Mouse (Mus musculus) c-Kit-positive CD71-negative TER-119-negative erythroid progenitor cells, embryonic 14.5 days (primary cell): ENCODE data around the gene Foxj1.

Experiments
- DNase-seq: peaks from one replicate; pipeline ENCODE4 v3.0.0-alpha.2; 2013; ENCODE audit warnings: low read depth

Gene Foxj1

DNA sequence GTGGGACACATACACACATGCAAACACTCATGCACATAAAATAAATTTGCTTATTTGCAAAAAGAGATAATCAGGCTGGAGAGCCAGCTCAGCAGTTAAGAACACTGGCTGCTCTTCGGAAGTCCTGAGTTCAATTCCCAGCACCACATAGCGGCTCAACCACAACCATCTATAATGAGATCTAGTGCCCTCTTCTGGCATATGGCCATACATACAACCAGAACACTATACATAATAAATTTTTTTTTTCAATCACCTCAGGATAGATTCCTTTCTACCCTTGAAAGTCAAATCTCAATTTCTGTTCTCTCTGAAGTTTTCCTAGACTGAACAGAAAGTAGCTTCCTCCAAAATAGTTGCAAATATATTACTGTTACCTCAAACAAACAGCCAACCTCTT, 29.8 kb downstream of the Foxj1 start:
- no peak for DNase-seq

DNA sequence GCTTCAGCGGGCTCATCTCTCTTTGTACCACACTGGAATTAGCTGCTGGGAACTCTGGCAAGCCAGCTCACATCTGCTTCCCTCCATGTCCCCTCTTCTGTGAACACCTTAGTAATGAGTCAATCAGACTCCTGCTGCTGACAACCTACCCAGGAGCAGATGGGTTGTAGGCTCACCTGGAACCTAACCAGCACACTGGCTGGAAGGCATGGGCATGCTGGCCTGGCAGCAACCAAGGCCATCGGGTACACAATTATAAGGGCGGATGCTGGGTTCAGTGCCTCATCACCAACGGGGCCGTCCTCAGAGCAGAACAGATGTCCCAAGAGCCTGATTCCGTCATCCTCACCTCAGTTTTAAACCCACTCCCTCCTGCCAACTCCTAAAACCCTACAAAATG, 36.6 kb downstream of the Foxj1 start:
- no peak for DNase-seq

DNA sequence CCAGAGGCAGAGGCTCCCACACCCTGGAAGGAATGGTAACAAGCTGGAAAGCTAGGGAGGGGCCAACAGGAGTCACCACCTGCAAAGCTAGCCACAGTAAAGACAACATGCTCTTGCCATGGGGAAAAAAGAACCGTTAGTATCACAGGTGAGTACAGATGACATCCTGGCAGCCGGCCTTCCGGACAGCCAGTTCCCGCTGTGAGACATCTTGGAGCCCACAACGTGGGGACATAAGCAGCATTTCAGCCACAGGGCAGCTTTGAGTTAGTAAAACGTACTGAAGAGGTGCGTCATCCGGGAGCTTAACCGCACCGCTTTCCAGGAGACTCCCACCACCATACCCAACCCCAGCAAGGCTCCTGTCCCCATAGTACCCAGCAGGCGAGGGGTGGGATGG, 37.0 kb downstream of the Foxj1 start:
- no peak for DNase-seq

DNA sequence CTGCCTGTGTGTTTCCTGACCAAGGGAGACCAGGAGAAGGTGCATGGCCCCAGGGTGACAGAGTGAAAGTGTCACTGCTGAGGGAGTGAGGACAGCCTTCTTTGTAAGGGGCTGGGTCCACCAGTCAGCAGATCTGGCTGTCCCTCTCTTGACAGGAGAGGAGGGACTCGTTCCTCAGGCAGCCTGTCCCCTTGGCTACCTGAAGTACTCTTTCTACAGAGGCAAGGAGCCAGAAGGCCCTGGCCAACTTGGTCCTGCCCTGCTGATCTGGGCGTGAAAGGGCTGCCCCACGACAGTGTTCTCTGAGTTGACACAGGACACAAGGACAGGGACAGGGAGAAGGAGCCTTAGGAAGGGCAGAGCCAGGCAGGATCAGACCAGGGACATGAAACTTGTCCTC, 38.2 kb downstream of the Foxj1 start:
- DNase-seq, result no peak

DNA sequence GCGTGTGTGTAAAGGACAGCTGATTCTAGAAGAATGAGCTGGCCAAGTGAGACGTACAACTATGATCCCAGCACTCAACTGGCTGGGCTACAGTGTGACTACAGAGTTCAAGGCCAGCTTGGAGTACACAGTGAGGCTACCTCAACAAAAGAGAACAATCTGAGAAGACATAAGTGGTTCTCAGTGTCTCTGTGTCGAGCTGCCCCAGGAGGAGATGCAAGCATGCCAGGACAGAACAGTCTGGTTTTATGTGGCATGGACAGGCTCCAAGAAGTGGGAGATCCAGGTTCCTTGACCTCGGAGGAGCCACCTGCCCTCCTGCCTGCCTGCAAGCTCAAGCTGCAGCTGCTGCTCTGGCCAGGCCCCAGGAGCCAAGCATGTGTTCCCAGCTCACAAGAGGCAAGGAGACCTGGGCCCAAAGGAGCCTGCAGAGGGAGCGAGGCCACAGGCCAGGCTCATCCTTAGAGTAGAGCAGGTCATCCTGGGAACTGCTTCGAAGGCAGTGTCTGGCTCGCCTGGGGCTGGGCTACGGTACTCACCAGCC, 38.9 kb downstream of the Foxj1 start:
- DNase-seq, result no peak

DNA sequence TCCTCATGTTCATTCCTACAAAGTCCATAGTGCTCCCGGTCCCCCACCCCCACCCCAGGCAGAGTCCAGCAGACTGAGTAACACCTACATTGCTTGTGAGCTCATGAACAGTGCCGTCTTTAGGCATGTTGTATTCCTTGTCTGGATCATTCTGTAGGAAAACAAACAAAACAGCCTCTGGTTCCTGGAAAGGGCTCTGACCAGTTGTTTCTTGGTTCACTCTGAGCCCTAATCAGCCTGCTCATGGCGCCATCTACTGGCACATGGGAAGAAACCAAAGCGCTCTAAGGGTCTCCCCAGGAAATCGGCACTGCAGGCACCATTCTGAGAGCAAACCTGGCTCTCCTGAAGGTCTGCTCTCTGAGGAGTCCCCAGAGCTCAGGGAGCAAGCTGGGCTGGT, 40.9 kb downstream of the Foxj1 start:
- peak; percentile 74 for DNase-seq

DNA sequence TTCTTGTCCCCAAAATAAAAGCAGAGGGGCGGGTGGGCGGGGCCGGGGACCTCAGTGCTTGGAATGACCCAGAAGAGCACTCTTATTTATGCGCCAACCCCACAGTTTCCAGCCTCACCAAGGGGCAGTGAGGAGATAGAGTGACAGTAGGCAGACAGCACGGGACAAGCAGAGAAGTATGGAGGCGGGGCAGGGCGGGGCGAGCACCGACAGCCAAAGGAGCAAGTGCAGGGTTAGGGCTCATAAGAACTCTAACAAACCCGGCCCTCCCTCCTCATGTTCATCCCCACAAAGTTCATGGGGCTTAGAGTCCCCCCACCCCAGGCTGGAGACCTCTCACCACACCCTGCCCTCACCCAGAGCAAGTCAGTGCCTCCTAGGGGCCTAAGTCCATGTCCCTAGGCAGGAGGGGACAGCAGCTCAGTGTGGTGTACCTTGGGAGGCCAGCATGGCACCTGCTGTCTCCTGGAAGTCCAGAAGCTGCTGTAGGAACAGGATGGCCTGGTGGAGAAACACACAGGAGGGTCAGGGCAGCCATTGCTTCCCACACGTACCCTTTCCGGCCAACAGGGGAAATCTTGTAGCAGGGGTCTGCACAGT, 41.6 kb downstream of the Foxj1 start:
- DNase-seq, result no peak

DNA sequence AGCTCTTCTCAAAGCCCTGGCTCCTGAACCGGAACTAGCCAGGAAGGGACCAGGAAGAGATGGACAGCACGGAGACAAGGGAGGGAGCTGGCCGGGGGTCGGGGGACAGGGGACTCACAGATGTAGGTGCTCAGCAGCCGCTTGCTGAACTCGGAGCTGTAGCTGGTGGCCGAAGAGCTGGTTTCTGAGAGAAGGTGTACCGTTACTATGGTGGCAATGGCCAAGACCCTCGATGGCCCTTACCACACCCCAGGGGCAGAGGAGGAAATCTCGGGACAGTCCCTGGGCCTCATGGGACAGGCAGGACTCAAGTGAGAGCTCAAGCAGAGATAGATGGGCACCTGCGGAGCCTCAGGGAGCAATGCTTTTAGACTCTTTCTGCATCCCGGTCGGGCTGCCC, 42.8 kb downstream of the Foxj1 start:
- DNase-seq, result no peak

DNA sequence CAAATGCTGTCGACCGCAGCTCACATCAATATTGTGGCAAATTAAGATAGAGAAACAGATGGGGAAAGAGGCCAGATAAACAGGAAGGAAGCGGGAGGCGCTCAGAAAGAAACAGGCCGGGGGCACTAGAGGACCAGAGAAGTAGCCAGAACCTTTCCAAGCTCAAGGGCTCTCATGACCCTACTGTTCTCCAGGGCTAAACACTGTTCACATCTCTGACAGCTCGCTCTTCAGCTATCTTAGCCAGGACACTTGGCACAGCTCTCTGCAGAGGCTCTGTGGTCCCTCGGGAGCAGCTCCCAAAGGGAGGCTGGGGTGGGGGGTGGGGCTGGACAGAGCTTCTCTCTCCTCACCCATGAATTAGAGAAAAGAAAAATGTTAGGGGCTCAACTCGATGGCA, 44.6 kb downstream of the Foxj1 start:
- DNase-seq, result no peak

DNA sequence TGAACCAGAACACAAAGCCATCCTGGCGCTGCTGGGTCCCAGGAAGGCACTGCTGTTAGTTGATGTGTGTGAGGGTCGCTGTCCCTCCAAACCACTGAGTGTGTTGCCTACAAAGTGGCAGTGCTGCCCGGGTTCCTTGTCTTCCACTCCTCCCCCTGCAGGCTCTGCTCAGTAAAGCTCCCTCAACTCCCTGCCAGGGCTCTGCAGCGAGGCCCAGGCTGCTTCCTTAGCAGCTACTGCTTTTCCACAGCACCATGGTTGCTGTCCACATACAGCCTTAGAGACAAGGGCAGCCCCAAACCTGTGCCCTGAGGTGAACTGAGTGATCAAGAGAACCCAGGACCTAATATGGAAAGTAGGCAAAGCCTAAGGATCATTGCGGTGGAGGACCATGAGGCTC, 47.8 kb downstream of the Foxj1 start:
- no peak for DNase-seq

DNA sequence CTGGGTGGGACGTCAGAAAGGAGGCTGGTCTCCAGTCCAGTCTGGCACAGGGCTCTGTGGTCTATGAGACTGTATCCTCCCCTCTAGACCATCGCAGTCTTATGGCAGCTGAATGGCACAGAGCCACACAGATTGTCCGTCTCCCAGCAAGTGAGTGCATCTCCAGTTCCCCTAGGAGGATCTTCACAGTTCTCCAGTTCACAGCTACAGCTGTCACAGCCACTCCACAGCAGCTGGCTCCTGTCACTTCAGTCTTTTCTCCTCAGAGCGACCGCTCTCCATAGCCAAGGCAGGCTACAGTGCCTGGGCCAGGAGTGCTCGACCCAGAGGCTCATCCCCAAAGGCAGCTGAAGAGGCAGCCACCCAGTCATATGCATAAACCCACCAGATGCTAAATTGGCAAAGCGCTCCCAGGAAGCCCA, 49.4 kb downstream of the Foxj1 start:
- no peak for DNase-seq

DNA sequence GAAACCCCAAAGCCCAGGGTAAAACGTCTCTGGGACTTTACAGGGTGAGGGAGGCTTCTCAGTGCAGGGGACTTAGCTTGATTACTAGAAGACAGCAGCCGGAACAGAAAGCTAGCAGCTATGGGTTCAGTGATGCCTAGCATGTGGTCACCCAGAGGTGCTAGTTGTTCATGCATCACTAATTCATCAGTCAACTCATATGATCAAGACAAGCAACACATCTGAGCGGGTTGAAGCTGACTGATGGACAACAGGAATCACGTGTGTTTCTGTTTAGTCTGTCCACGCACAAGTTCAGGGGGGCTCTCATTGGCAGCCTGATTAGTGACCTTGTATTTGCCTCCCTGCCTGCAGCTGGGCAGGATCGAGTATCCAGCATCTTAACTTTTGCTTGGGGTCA, 51.2 kb downstream of the Foxj1 start:
- no peak for DNase-seq

DNA sequence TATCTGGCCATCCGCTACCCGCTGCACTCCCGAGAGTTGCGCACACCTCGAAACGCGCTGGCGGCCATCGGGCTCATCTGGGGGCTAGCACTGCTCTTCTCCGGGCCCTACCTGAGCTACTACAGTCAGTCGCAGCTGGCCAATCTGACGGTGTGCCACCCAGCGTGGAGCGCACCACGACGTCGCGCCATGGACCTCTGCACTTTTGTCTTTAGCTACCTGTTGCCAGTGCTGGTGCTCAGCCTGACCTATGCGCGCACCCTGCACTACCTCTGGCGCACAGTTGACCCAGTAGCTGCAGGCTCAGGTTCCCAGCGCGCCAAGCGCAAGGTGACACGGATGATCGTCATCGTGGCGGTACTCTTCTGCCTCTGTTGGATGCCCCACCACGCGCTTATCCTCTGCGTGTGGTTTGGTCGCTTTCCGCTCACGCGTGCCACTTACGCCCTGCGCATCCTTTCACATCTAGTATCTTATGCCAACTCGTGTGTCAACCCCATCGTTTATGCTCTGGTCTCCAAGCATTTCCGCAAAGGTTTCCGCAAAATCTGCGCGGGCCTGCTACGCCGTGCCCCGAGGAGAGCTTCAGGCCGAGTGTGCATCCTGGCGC, 52.2 kb downstream of the Foxj1 start:
- no peak for DNase-seq

DNA sequence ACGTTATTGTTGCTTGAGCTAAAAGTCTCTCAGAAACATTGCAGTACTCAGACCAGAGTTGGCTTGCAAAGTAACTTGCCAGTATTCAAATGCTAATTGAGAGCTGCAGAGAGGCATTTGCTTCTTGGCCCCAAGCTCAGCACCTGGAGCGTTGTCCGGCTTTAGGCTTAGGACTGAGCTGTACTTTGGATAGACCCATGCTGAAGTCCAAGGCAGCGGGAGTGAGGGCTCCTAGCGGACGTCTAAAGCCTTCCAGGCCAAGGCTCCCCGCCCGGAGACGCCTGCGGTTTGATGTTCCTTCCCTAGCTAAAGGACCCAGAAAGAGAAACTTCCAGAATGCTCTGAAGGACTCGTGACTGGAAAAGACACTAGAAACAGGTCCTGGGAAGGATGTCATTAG, 53.1 kb downstream of the Foxj1 start:
- DNase-seq, result no peak

DNA sequence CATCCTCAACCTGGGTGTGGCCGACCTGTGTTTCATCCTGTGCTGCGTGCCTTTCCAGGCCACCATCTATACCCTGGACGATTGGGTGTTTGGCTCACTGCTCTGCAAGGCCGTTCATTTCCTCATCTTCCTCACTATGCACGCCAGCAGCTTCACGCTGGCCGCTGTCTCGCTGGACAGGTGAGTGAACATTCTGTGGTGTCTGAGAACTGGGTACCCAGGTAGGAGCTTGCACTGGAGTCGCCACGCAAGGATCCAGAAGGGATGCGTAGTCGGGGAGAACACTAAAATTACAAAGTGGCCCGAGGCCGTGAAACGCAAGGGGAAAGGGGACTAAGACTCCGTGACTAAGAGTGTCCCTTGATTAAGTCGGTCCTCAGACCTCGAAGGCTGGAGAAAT, 53.5 kb downstream of the Foxj1 start:
- no peak for DNase-seq

DNA sequence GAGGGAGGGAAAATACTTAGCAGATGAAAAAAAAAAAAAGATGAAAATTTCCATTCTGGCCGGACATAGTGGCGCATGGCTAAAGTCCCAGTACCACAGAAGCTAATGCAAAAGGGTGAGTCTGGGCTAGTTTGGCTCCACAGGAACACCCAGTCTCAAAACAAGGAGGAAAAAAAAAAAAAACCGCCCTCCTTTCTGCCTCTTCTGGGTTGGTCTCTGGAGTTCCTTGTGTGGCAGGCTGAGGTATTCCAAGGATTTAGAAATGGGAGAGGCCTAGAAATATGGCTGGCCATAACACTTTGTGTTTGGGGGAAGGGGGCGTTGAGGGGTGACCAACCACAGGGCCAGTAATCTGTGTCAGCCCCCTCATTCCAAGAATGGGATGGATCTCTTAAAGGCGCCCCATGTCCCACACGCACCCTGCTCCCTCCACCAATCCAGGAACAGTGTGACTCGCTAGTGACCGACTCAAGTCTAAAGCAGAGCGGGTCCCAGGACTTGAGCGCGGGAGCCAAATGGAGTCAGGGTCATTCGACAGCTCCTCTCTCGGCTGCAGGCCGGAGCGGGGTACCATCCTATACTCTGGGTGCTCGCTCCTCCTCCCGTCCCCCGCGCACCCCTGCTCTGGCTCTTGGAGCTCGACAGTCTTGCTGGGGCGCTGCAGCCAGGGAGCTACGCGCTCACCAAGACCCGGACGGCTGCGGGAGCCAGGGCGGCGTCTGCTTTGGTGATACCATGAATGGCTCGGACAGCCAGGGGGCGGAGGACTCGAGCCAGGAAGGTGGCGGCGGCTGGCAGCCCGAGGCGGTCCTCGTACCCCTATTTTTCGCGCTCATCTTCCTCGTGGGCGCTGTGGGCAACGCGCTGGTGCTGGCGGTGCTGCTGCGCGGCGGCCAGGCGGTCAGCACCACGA, 54.2 kb downstream of the Foxj1 start, which contains the start of gene Galr2:
Gene Galr2 (plus strand): TSS at position 189 of the 913 bp plus-strand sequence.
- no peak for DNase-seq
